ENCODE assay signal across 8 mouse cellular contexts in the genomic region with DNA sequence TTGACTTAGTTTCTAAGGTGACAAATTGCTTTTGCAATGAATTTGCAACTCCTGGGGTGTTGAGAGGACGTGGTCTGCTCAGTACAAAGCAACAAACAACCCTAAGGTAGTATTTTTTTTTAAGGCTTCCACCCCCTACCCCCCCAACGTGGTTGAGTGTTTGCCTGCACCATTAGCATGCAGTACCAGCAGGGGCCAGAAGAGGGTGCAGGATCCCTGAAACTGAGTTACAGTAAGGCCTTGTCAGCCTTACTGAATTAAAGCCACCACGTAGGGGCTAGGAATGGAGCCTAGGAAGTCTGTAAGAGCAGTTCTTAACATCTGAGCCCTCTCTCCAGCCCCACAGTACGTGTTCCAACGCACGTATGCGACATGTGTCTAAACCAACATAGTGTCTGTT. TPM values are rescaled to one million over a fixed set of nuclear protein-coding genes. Genes with fewer than 3 reads are reported as not detected.
DNase-seq lines count a peak whose midpoint lies in the region; ATAC-seq and TF ChIP-seq lines count a peak whose summit lies in the region.
"Had no signal": no experiment of that assay in that cellular context is flagged by ENCODE, and none has a peak within 500 bp of the region (broad histone marks: within the 10 kb centered on the region; RNA-seq: fewer than 3 reads in every experiment).

No protein-coding gene starts in this region.

- 27% methylated on average over 7 of the region's 7 CpGs for WGBS in intestine, embryonic 14.5 days
- WGBS in intestine, embryonic 16.5 days, result 34% methylated on average over 7 of the region's 7 CpGs

- H3K27me3 ChIP-seq in intestine, embryonic 14.5 days (replicated peaks; ENCODE audit: control insufficient read depth, insufficient read depth, low read length), result no peaks in the 10 kb centered on the region
- no peaks in the 10 kb centered on the region for H3K27me3 ChIP-seq in intestine, embryonic 16.5 days (replicated peaks; ENCODE audit: control insufficient read depth, insufficient read depth, low read length)
- H3K27me3 ChIP-seq in CH12.LX (replicated peaks), result peaks cover 8% of the 10 kb centered on the region
- H3K27me3 ChIP-seq: neural tube, embryonic 13.5 days had no signal

- in situ Hi-C loops in CH12.LX (cut with MboI; ENCODE audit: low pct_ligation_motif_present, low pct_unique_long_range_greater_than_20kb, low sequenced_read_pairs), result loop anchor here (25.0 kb wide), 1 partner anchor 723 kb away; no protein-coding TSS in a partner anchor

- DNase-seq in intestine, embryonic 14.5 days (ENCODE audit: low spot score), result peak; percentile 90
- DNase-seq in B cell, adult 2 months, result peak; percentile 75 to 80
- peak; percentile 66 for DNase-seq in CH12.LX (ENCODE audit: extremely low read depth)
- DNase-seq in c-Kit-positive CD71-positive TER-119-positive erythroid progenitor cells, embryonic 14.5 days (ENCODE audit: low spot score), result peak; percentile 53
- DNase-seq in kidney, postnatal 4 days, result peak; percentile 74 to 75
- peak; percentile 78 for DNase-seq in retina, postnatal 1 day

- H3K4me3 ChIP-seq in intestine, embryonic 14.5 days (ENCODE audit: low read depth, low read length), result no peak overlapping the region
- no peak overlapping the region for H3K4me3 ChIP-seq in intestine, embryonic 16.5 days (ENCODE audit: low read length)
- no peak overlapping the region for H3K4me3 ChIP-seq in CH12.LX (replicated peaks in 1 of 3; ENCODE audit: low read depth in 2 of 3, low read length in 2 of 3, poor library complexity in 1 of 3)
- H3K4me3 ChIP-seq: neural tube, embryonic 13.5 days had no signal

- 0 out of 2 replicates have a peak, but pooled peaks cover 2% of the 10 kb centered on the region for H3K9me3 ChIP-seq in intestine, embryonic 14.5 days (ENCODE audit: control insufficient read depth, low read length)
- H3K9me3 ChIP-seq in intestine, embryonic 16.5 days (ENCODE audit: control insufficient read depth, low read length), result no peaks in the 10 kb centered on the region
- peaks cover 5% of the 10 kb centered on the region for H3K9me3 ChIP-seq in CH12.LX (replicated peaks; ENCODE audit: low read length)
- H3K9me3 ChIP-seq: neural tube, embryonic 13.5 days had no signal

- TF ChIP-seq POLR2A in CH12.LX (IDR thresholded peaks at IDR 0.05; ENCODE audit: low read depth, low read length), result no peak

- dilution Hi-C loops in CH12.LX (cut with MboI; ENCODE audit: extremely low pct_ligation_motif_present, extremely low pct_unique_long_range_greater_than_20kb, low sequenced_read_pairs), result no loop called here

- H3K9ac ChIP-seq in intestine, embryonic 14.5 days (ENCODE audit: low read length), result no peak overlapping the region
- no peak overlapping the region for H3K9ac ChIP-seq in intestine, embryonic 16.5 days (ENCODE audit: low read depth, low read length)
- no peak overlapping the region for H3K9ac ChIP-seq in CH12.LX (ENCODE audit: insufficient read depth, low read depth)
- H3K9ac ChIP-seq: neural tube, embryonic 13.5 days had no signal

- no peaks in the 10 kb centered on the region for H3K36me3 ChIP-seq in intestine, embryonic 14.5 days (ENCODE audit: control insufficient read depth, insufficient read depth, low read length)
- no peaks in the 10 kb centered on the region for H3K36me3 ChIP-seq in intestine, embryonic 16.5 days (ENCODE audit: control insufficient read depth, insufficient read depth, low read length)
- no peaks in the 10 kb centered on the region for H3K36me3 ChIP-seq in CH12.LX (replicated peaks in 1 of 2; ENCODE audit: control insufficient read depth in 1 of 2, insufficient read depth in 1 of 2, low read length in 1 of 2)
- H3K36me3 ChIP-seq: neural tube, embryonic 13.5 days had no signal

- H3K27ac ChIP-seq in intestine, embryonic 14.5 days (ENCODE audit: low read depth), result no peak overlapping the region
- no peak overlapping the region for H3K27ac ChIP-seq in intestine, embryonic 16.5 days (ENCODE audit: low read length)
- H3K27ac ChIP-seq in CH12.LX (ENCODE audit: insufficient read depth, low read depth), result no peak overlapping the region
- H3K27ac ChIP-seq: neural tube, embryonic 13.5 days had no signal

- H3K4me1 ChIP-seq in intestine, embryonic 14.5 days (replicated peaks; ENCODE audit: control insufficient read depth, insufficient read depth, low read length), result no peaks in the 10 kb centered on the region
- no peaks in the 10 kb centered on the region for H3K4me1 ChIP-seq in intestine, embryonic 16.5 days (ENCODE audit: control insufficient read depth, insufficient read depth, low read length)
- no peaks in the 10 kb centered on the region for H3K4me1 ChIP-seq in CH12.LX (ENCODE audit: control insufficient read depth in 1 of 2, insufficient read depth in 2 of 2)

- no peak for TF ChIP-seq EP300 in CH12.LX (IDR thresholded peaks at IDR 0.05; ENCODE audit: low read length)

- ATAC-seq in intestine, embryonic 14.5 days (replicated peaks; ENCODE audit: low FRiP score, low TSS enrichment, low read depth), result no peak
- ATAC-seq in intestine, embryonic 16.5 days, result no peak

- peak; percentile 79 to 95 for TF ChIP-seq CTCF in CH12.LX (conservative IDR thresholded peaks at IDR 0.05 in 1 of 2, IDR thresholded peaks at IDR 0.05 in 1 of 2; ENCODE audit: low read depth in 2 of 2, low read length in 2 of 2)

- H3K79me2 ChIP-seq in CH12.LX (replicated peaks; ENCODE audit: control insufficient read depth, extremely low read depth, insufficient read depth, poor library complexity, severe bottlenecking), result no peaks in the 10 kb centered on the region

- TF ChIP-seq RAD21 in CH12.LX (IDR thresholded peaks at IDR 0.05; ENCODE audit: low read depth, low read length), result peak; percentile 63

- no peak overlapping the region for H3K4me2 ChIP-seq in intestine, embryonic 14.5 days (ENCODE audit: low read length)
- H3K4me2 ChIP-seq in intestine, embryonic 16.5 days (ENCODE audit: low read depth, low read length), result no peak overlapping the region
- no peak overlapping the region for H3K4me2 ChIP-seq in CH12.LX (ENCODE audit: insufficient read depth, low read depth, poor library complexity, severe bottlenecking)
- H3K4me2 ChIP-seq: neural tube, embryonic 13.5 days had no signal

TF ChIP-seq in CH12.LX, 34 proteins besides CTCF, POLR2A, EP300 and RAD21:
- TF ChIP-seq ZC3H11A (IDR thresholded peaks at IDR 0.05; ENCODE audit: low read depth, low read length), result no peak
- no peak for TF ChIP-seq NRF1 (IDR thresholded peaks at IDR 0.05; ENCODE audit: low read depth, low read length)
- TF ChIP-seq ETS1 (conservative IDR thresholded peaks at IDR 0.05; ENCODE audit: low read depth, low read length), result no peak
- peak; percentile 61 for TF ChIP-seq SMC3 (IDR thresholded peaks at IDR 0.05; ENCODE audit: low read depth, low read length)
- 0 out of 2 replicates have a peak, but pooled peaks have one; percentile 6 for TF ChIP-seq ZNF384 (IDR thresholded peaks at IDR 0.05; ENCODE audit: low read depth, low read length)
- TF ChIP-seq NELFE (IDR thresholded peaks at IDR 0.05; ENCODE audit: low read depth, low read length), result no peak
- TF ChIP-seq HCFC1 (IDR thresholded peaks at IDR 0.05; ENCODE audit: low read depth, low read length), result 0 out of 2 replicates have a peak, but pooled peaks have one; percentile 18
TF ChIP-seq in CH12.LX: peak in this region for 3.

RNA-seq across cellular contexts. Expression of a gene that starts 3.5 kb away (rescaled TPM):
- 1.1 and 1.7 TPM in 2 replicates for polyA plus RNA-seq in intestine, embryonic 14.5 days (2014; fragmentation: Nextera tagmentation; extraction: Ambion mirVana)
- polyA plus RNA-seq in intestine, embryonic 16.5 days (2015; fragmentation: Nextera tagmentation; extraction: Ambion mirVana), result 8.5 and 9.4 TPM in 2 replicates
- not detected in 2 replicates for total RNA-seq in CH12.LX (2012; rRNA removed)
- total RNA-seq in CH12.LX (2014; rRNA removed), result not detected in 2 replicates
- not detected in 2 replicates for polyA plus RNA-seq in CH12.LX (2012; ENCODE audit: insufficient read length, low read depth)

RNA-seq across cellular contexts. Expression of a gene that starts 29.8 kb away (rescaled TPM):
- 0.41 and 0.52 TPM in 2 replicates for polyA plus RNA-seq in intestine, embryonic 14.5 days (2014; fragmentation: Nextera tagmentation; extraction: Ambion mirVana)
- 9.6 and 10.1 TPM in 2 replicates for polyA plus RNA-seq in intestine, embryonic 16.5 days (2015; fragmentation: Nextera tagmentation; extraction: Ambion mirVana)
- total RNA-seq in CH12.LX (2012; rRNA removed) (not detected in 2 replicates), CH12.LX (2014; rRNA removed) (not detected in 2 replicates)
- polyA plus RNA-seq in CH12.LX (2012; ENCODE audit: insufficient read length, low read depth), result not detected in 2 replicates

RNA-seq across cellular contexts. Expression of a gene that starts 30.2 kb away (rescaled TPM):
- 108 TPM in 2 replicates for polyA plus RNA-seq in intestine, embryonic 14.5 days (2014; fragmentation: Nextera tagmentation; extraction: Ambion mirVana)
- polyA plus RNA-seq in intestine, embryonic 16.5 days (2015; fragmentation: Nextera tagmentation; extraction: Ambion mirVana), result 103 and 117 TPM in 2 replicates
- total RNA-seq in CH12.LX (2012; rRNA removed) (44.4 and 53.4 TPM in 2 replicates), CH12.LX (2014; rRNA removed) (29.3 and 30.4 TPM in 2 replicates)
- 129 and 144 TPM in 2 replicates for polyA plus RNA-seq in CH12.LX (2012; ENCODE audit: insufficient read length, low read depth)

RNA-seq across cellular contexts. Expression of a gene that starts 56.6 kb away (rescaled TPM):
- 121 and 129 TPM in 2 replicates for polyA plus RNA-seq in intestine, embryonic 14.5 days (2014; fragmentation: Nextera tagmentation; extraction: Ambion mirVana)
- 117 and 122 TPM in 2 replicates for polyA plus RNA-seq in intestine, embryonic 16.5 days (2015; fragmentation: Nextera tagmentation; extraction: Ambion mirVana)
- total RNA-seq in CH12.LX (2012; rRNA removed) (54.3 and 56.5 TPM in 2 replicates), CH12.LX (2014; rRNA removed) (62.7 and 64.6 TPM in 2 replicates)
- polyA plus RNA-seq in CH12.LX (2012; ENCODE audit: insufficient read length, low read depth), result 74.7 and 76.7 TPM in 2 replicates

RNA-seq across cellular contexts. Expression of a gene that starts 56.7 kb away (rescaled TPM):
- 16.7 and 19.5 TPM in 2 replicates for polyA plus RNA-seq in intestine, embryonic 14.5 days (2014; fragmentation: Nextera tagmentation; extraction: Ambion mirVana)
- 9.1 and 10.8 TPM in 2 replicates for polyA plus RNA-seq in intestine, embryonic 16.5 days (2015; fragmentation: Nextera tagmentation; extraction: Ambion mirVana)
- 11.7 and 14.4 TPM in 2 replicates for total RNA-seq in CH12.LX (2012; rRNA removed)
- 13.6 and 14.0 TPM in 2 replicates for total RNA-seq in CH12.LX (2014; rRNA removed)
- 14.6 and 17.5 TPM in 2 replicates for polyA plus RNA-seq in CH12.LX (2012; ENCODE audit: insufficient read length, low read depth)
